Mouse (Mus musculus) myocyte (in vitro differentiated cells): ENCODE results near the gene Junb. TPM values are rescaled to one million over a fixed set of nuclear protein-coding genes. Genes with fewer than 3 reads are reported as not detected.
A peak's percentile ranks its signal among the peaks of the same experiment; 100 is the strongest.

Experiments
- H3K27me3 ChIP-seq: one replicate; pipeline ENCODE4 v1.6.1; 2011; ENCODE audit not compliant: control insufficient read depth, insufficient read depth, insufficient read length
- H3K36me3 ChIP-seq: one replicate; pipeline ENCODE4 v1.6.1; 2011; ENCODE audit not compliant: control insufficient read depth, insufficient read depth
- H3K4me2 ChIP-seq: one replicate; pipeline ENCODE4 v1.6.1; 2011; ENCODE audit warnings: low read depth, control low read depth
- H3K4me3 ChIP-seq: one replicate; pipeline ENCODE4 v1.5.1; 2011; ENCODE audit warnings: mild to moderate bottlenecking, control low read depth, moderate library complexity
- H3K79me2 ChIP-seq: one replicate; pipeline ENCODE4 v1.6.1; 2011; ENCODE audit not compliant: control insufficient read depth, insufficient read depth
- H3ac ChIP-seq: one replicate; pipeline ENCODE4 v1.6.1; 2011; ENCODE audit not compliant: control insufficient read depth, insufficient read length
- CEBPB ChIP-seq: IDR thresholded peaks from 2 replicates; pipeline ENCODE4 v1.6.1; 2011; ENCODE audit warnings: mild to moderate bottlenecking, moderate library complexity; ENCODE audit not compliant: poor library complexity, insufficient read depth, severe bottlenecking
- E2F4 ChIP-seq: IDR thresholded peaks from one replicate; pipeline ENCODE4 v1.6.1; 2011; ENCODE audit warnings: mild to moderate bottlenecking, control low read depth, moderate library complexity; ENCODE audit not compliant: insufficient read depth
- MAX ChIP-seq: IDR thresholded peaks from one replicate; pipeline ENCODE4 v1.6.1; 2011; ENCODE audit warnings: low read depth, mild to moderate bottlenecking, control low read depth
- MYOD1 ChIP-seq, 3 experiments: IDR thresholded peaks; one replicate each; pipeline ENCODE4 v1.6.1; 2011; ENCODE audit warnings: control low read depth in 2 of 3, low read depth in 2 of 3, mild to moderate bottlenecking in 2 of 3, moderate library complexity in 1 of 3; ENCODE audit not compliant: insufficient read length in 2 of 3, control insufficient read depth in 1 of 3
- MYOG ChIP-seq, 3 experiments: IDR thresholded peaks; one replicate each; pipeline ENCODE4 v1.6.1; 2011; ENCODE audit warnings: control low read depth in 2 of 3, low read depth in 2 of 3, mild to moderate bottlenecking in 2 of 3; ENCODE audit not compliant: insufficient read length in 2 of 3, control insufficient read depth in 1 of 3, insufficient read depth in 1 of 3
- POLR2A ChIP-seq: IDR thresholded peaks from one replicate; pipeline ENCODE4 v1.6.1; 2011; ENCODE audit warnings: low read depth, mild to moderate bottlenecking, control low read depth, moderate library complexity; ENCODE audit not compliant: insufficient read length
- POLR2AphosphoS2 ChIP-seq: IDR thresholded peaks from one replicate; pipeline ENCODE4 v1.6.1; 2011; ENCODE audit warnings: low read depth, control low read depth; ENCODE audit not compliant: insufficient read length
- REST ChIP-seq: IDR thresholded peaks from one replicate; pipeline ENCODE4 v1.6.1; 2011; ENCODE audit warnings: mild to moderate bottlenecking, control low read depth, moderate library complexity; ENCODE audit not compliant: insufficient read depth, insufficient read length
- SRF ChIP-seq: IDR thresholded peaks from one replicate; pipeline ENCODE4 v1.6.1; 2011; ENCODE audit warnings: low read depth; ENCODE audit not compliant: control insufficient read depth, insufficient read length
- TCF12 ChIP-seq: IDR thresholded peaks from one replicate; pipeline ENCODE4 v1.6.1; 2011; ENCODE audit warnings: mild to moderate bottlenecking, control low read depth; ENCODE audit not compliant: poor library complexity, insufficient read depth, severe bottlenecking
- TCF3 ChIP-seq: IDR thresholded peaks from one replicate; pipeline ENCODE4 v1.6.1; 2011; ENCODE audit warnings: low read depth, control low read depth; ENCODE audit not compliant: insufficient read length
- USF1 ChIP-seq: IDR thresholded peaks from one replicate; pipeline ENCODE4 v1.6.1; 2011; ENCODE audit warnings: low read depth, mild to moderate bottlenecking, control low read depth, moderate library complexity
- polyA plus RNA-seq: library from polyadenylated mRNA; unstranded; fragments of >200 nt; fragmentation: generic; extraction: Trizol; gene quantifications from one replicate; pipeline ENCODE4 v1.2.1, GENCODE M21; 2012; ENCODE audit warnings: missing spikeins

Gene Junb
- polyA plus RNA-seq, 1 experiment: 140 TPM

- peaks cover 6% of the 10 kb centered on the region for H3K36me3 ChIP-seq
- H3K4me2 ChIP-seq: peak within 1 kb of the TSS; percentile 99
- H3K79me2 ChIP-seq: peaks cover 59% of the 10 kb centered on the region
- TF ChIP-seq POLR2AphosphoS2 (peak; percentile 49), MYOG (IDR thresholded peaks at IDR 0.05; ENCODE audit: control insufficient read depth in 1 of 3, insufficient read depth in 1 of 3, insufficient read length in 2 of 3, low read depth in 2 of 3) (no peak), SRF (no peak), E2F4 (no peak), MAX (no peak), MYOD1 (IDR thresholded peaks at IDR 0.05; ENCODE audit: control insufficient read depth in 1 of 3, insufficient read length in 2 of 3, low read depth in 2 of 3) (no peak), USF1 (peak; percentile 90), TCF12 (no peak), CEBPB (no peak), POLR2A (peak; percentile 59), REST (no peak), TCF3 (no peak)
- peak within 1 kb of the TSS; percentile 49 for H3ac ChIP-seq
- H3K4me3 ChIP-seq: peak within 1 kb of the TSS; percentile 99
- no peaks in the 10 kb centered on the region for H3K27me3 ChIP-seq
Measured at GRCm38 (mm10) chr8:85025098-85025932, 46.8 kb upstream of the Junb start, which contains the start of gene Asna1. Asna1 (minus strand) TSS chr8:85025281.

- TF ChIP-seq MYOG (IDR thresholded peaks at IDR 0.05; ENCODE audit: control insufficient read depth in 1 of 3, insufficient read depth in 1 of 3, insufficient read length in 2 of 3, low read depth in 2 of 3) (no peak), MAX (no peak), POLR2A (no peak), TCF12 (no peak), SRF (no peak), POLR2AphosphoS2 (no peak), E2F4 (no peak), TCF3 (no peak), MYOD1 (IDR thresholded peaks at IDR 0.05; ENCODE audit: control insufficient read depth in 1 of 3, insufficient read length in 2 of 3, low read depth in 2 of 3) (no peak), CEBPB (no peak), REST (no peak), USF1 (no peak)
- peaks cover 3% of the 10 kb centered on the region for H3K36me3 ChIP-seq
- peak overlapping the region; percentile 99 for H3K4me2 ChIP-seq
- H3K27me3 ChIP-seq: no peaks in the 10 kb centered on the region
- peak overlapping the region; percentile 99 for H3K4me3 ChIP-seq
- peaks cover 44% of the 10 kb centered on the region for H3K79me2 ChIP-seq
- no peak overlapping the region for H3ac ChIP-seq
Measured at GRCm38 (mm10) chr8:85023846-85024245, 45.3 kb upstream of the Junb start.

- TF ChIP-seq USF1 (no peak), E2F4 (no peak), MAX (no peak), MYOG (IDR thresholded peaks at IDR 0.05; ENCODE audit: control insufficient read depth in 1 of 3, insufficient read depth in 1 of 3, insufficient read length in 2 of 3, low read depth in 2 of 3) (no peak), SRF (no peak), TCF3 (no peak), REST (no peak), POLR2AphosphoS2 (no peak), CEBPB (no peak), TCF12 (no peak), MYOD1 (IDR thresholded peaks at IDR 0.05; ENCODE audit: control insufficient read depth in 1 of 3, insufficient read length in 2 of 3, low read depth in 2 of 3) (no peak), POLR2A (no peak)
- peaks cover 22% of the 10 kb centered on the region for H3K79me2 ChIP-seq
- no peak overlapping the region for H3ac ChIP-seq
- H3K4me2 ChIP-seq: no peak overlapping the region
- H3K4me3 ChIP-seq: no peak overlapping the region
- peaks cover 3% of the 10 kb centered on the region for H3K36me3 ChIP-seq
- H3K27me3 ChIP-seq: no peaks in the 10 kb centered on the region
Measured at GRCm38 (mm10) chr8:85021514-85022055, 43.1 kb upstream of the Junb start.

- Histone ChIP-seq H3K36me3 (peaks cover 3% of the 10 kb centered on the region), H3K4me2 (no peak overlapping the region), H3K4me3 (no peak overlapping the region), H3ac (no peak overlapping the region), H3K79me2 (peaks cover 8% of the 10 kb centered on the region), H3K27me3 (peaks cover 5% of the 10 kb centered on the region)
- no peak for TF ChIP-seq USF1
- no peak for TF ChIP-seq POLR2A
- TF ChIP-seq POLR2AphosphoS2: no peak
- no peak for TF ChIP-seq TCF3
- TF ChIP-seq MYOD1 (IDR thresholded peaks at IDR 0.05; ENCODE audit: control insufficient read depth in 1 of 3, insufficient read length in 2 of 3, low read depth in 2 of 3): no peak
- TF ChIP-seq TCF12: no peak
- no peak for TF ChIP-seq MAX
- no peak for TF ChIP-seq MYOG (IDR thresholded peaks at IDR 0.05; ENCODE audit: control insufficient read depth in 1 of 3, insufficient read depth in 1 of 3, insufficient read length in 2 of 3, low read depth in 2 of 3)
- TF ChIP-seq E2F4: no peak
- TF ChIP-seq REST: no peak
Measured at GRCm38 (mm10) chr8:85017209-85017608, 38.7 kb upstream of the Junb start.
